In genomic region chr9:50698418-50699409, GRCm38 (mm10) we compare ENCODE assay signal across 8 mouse cellular contexts. TPM values are rescaled to one million over a fixed set of nuclear protein-coding genes. Genes with fewer than 3 reads are reported as not detected.
DNase-seq lines count a peak whose midpoint lies in the region; ATAC-seq lines count a peak whose summit lies in the region.

No protein-coding gene starts in this region.

- DNase-seq in adrenal gland, postnatal 36 days, result peak; percentile 42 to 57
- peak; percentile 53 for DNase-seq in forebrain, embryonic 10.5 days (ENCODE audit: extremely low spot score, low spot score)
- DNase-seq in heart, postnatal 36 days, result peak; percentile 41 to 62
- peak; percentile 59 to 69 for DNase-seq in layer of hippocampus, postnatal 10 days (ENCODE audit: low spot score in 2 of 2)
- no peak for DNase-seq in spleen, postnatal 14 days (ENCODE audit: low spot score in 2 of 2)

- peaks cover 41% of the 10 kb centered on the region for H3K4me1 ChIP-seq in forebrain, embryonic 10.5 days
- H3K4me1 ChIP-seq in lung, embryonic 15.5 days, result peaks cover 24% of the 10 kb centered on the region

- H3K4me2 ChIP-seq in lung, embryonic 15.5 days, result peak overlapping the region; percentile 99

- peak overlapping the region; percentile 74 for H3K27ac ChIP-seq in forebrain, embryonic 10.5 days
- no peak overlapping the region for H3K27ac ChIP-seq in lung, embryonic 15.5 days

- peak; percentile 56 for ATAC-seq in CD4-positive, CD25-positive, alpha-beta regulatory T cell, adult 4 months
- ATAC-seq in lung, embryonic 15.5 days (ENCODE audit: borderline replicate concordance, extremely low read depth, low FRiP score, low TSS enrichment), result peak; percentile 58
- 0 out of 2 replicates have a peak, but pooled peaks have one; percentile 20 for ATAC-seq in neutrophil, adult 5-6 weeks (ENCODE audit: extremely low read depth, insufficient number of reproducible peaks, low FRiP score, poor library complexity, severe bottlenecking)

- peaks cover 42% of the 10 kb centered on the region for H3K36me3 ChIP-seq in forebrain, embryonic 10.5 days (replicated peaks)
- H3K36me3 ChIP-seq in lung, embryonic 15.5 days, result no peaks in the 10 kb centered on the region

- peak overlapping the region; percentile 44 for H3K9ac ChIP-seq in lung, embryonic 15.5 days

- H3K9me3 ChIP-seq in forebrain, embryonic 10.5 days, result no peaks in the 10 kb centered on the region
- H3K9me3 ChIP-seq in lung, embryonic 15.5 days, result no peaks in the 10 kb centered on the region

- peaks cover 46% of the 10 kb centered on the region for H3K27me3 ChIP-seq in forebrain, embryonic 10.5 days (ENCODE audit: poor library complexity, severe bottlenecking)
- H3K27me3 ChIP-seq in lung, embryonic 15.5 days, result peaks cover 36% of the 10 kb centered on the region

- WGBS in forebrain, embryonic 10.5 days, result 1% methylated on average over 66 of the region's 70 CpGs
- under 1% methylated on average over 70 of the region's 70 CpGs for WGBS in lung, embryonic 15.5 days

- intact Hi-C loops in heart, postnatal 36 days (cut with DNase I), result loop anchor here (5.0 kb wide), 2 partner anchors 39 to 309 kb away; partner anchors contain the start of genes Dixdc1 and Sik2

- peak overlapping the region; percentile 66 for H3K4me3 ChIP-seq in forebrain, embryonic 10.5 days
- peak overlapping the region; percentile 49 for H3K4me3 ChIP-seq in lung, embryonic 15.5 days

RNA-seq across cellular contexts. Expression of gene Dlat, which starts 39.1 kb away (rescaled TPM):
- 10 to 100 TPM; 13.4 to 13.6 TPM for polyA plus RNA-seq in CD4-positive, CD25-positive, alpha-beta regulatory T cell, adult 4 months (2017; shearing (Covaris generic))
- total RNA-seq in adrenal gland, postnatal 36 days (2021), result 100 to 1,000 TPM; 161 to 169 TPM
- 54.0 and 59.0 TPM in 2 replicates for polyA plus RNA-seq in forebrain, embryonic 10.5 days (2016; fragmentation: Nextera tagmentation; extraction: Ambion mirVana)
- total RNA-seq in heart, postnatal 36 days (2021), result 100 to 1,000 TPM; 399 to 460 TPM
- 100 to 1,000 TPM; 128 to 140 TPM for total RNA-seq in layer of hippocampus, postnatal 10 days (2021)
- 42.4 and 42.5 TPM in 2 replicates for polyA plus RNA-seq in lung, embryonic 15.5 days (2015; fragmentation: Nextera tagmentation; extraction: Ambion mirVana)
- 16.3 and 16.4 TPM in 2 replicates for total RNA-seq in neutrophil, adult 5-6 weeks (2017)

RNA-seq across cellular contexts. Expression of gene Dixdc1, which starts 40.6 kb away (rescaled TPM):
- polyA plus RNA-seq in CD4-positive, CD25-positive, alpha-beta regulatory T cell, adult 4 months (2017; shearing (Covaris generic)), result under 1 TPM in 1 of 2 experiments, not detected in 1; 0.19 TPM
- total RNA-seq in adrenal gland, postnatal 36 days (2021), result 1 to 10 TPM; 5.6 to 6.2 TPM
- polyA plus RNA-seq in forebrain, embryonic 10.5 days (2016; fragmentation: Nextera tagmentation; extraction: Ambion mirVana), result 22.2 and 23.0 TPM in 2 replicates
- total RNA-seq in heart, postnatal 36 days (2021), result 1 to 10 TPM; 4.2 to 7.4 TPM
- 10 to 100 TPM; 65.0 to 66.6 TPM for total RNA-seq in layer of hippocampus, postnatal 10 days (2021)
- 7.4 and 7.8 TPM in 2 replicates for polyA plus RNA-seq in lung, embryonic 15.5 days (2015; fragmentation: Nextera tagmentation; extraction: Ambion mirVana)
- 0.12 TPM in 1 of 2 replicates, not detected in the other for total RNA-seq in neutrophil, adult 5-6 weeks (2017)

RNA-seq across cellular contexts. Expression of gene 2310030G06Rik, which starts 47.6 kb away (rescaled TPM):
- polyA plus RNA-seq in CD4-positive, CD25-positive, alpha-beta regulatory T cell, adult 4 months (2017; shearing (Covaris generic)), result not detected
- 1 to 10 TPM; 3.5 to 4.6 TPM for total RNA-seq in adrenal gland, postnatal 36 days (2021)
- polyA plus RNA-seq in forebrain, embryonic 10.5 days (2016; fragmentation: Nextera tagmentation; extraction: Ambion mirVana), result 2.1 and 2.5 TPM in 2 replicates
- 1 to 10 TPM; 2.5 to 5.5 TPM for total RNA-seq in heart, postnatal 36 days (2021)
- 1 to 10 TPM; 1.3 to 1.8 TPM for total RNA-seq in layer of hippocampus, postnatal 10 days (2021)
- 13.2 and 16.2 TPM in 2 replicates for polyA plus RNA-seq in lung, embryonic 15.5 days (2015; fragmentation: Nextera tagmentation; extraction: Ambion mirVana)
- not detected in 2 replicates for total RNA-seq in neutrophil, adult 5-6 weeks (2017)

RNA-seq across cellular contexts. Expression of gene Cryab, which starts 52.4 kb away (rescaled TPM):
- polyA plus RNA-seq in CD4-positive, CD25-positive, alpha-beta regulatory T cell, adult 4 months (2017; shearing (Covaris generic)), result not detected
- total RNA-seq in adrenal gland, postnatal 36 days (2021), result 10 to 100 TPM; 21.2 to 46.6 TPM
- polyA plus RNA-seq in forebrain, embryonic 10.5 days (2016; fragmentation: Nextera tagmentation; extraction: Ambion mirVana), result 3.2 and 5.7 TPM in 2 replicates
- 1,000 to 10,000 TPM; 2,657 to 2,874 TPM for total RNA-seq in heart, postnatal 36 days (2021)
- total RNA-seq in layer of hippocampus, postnatal 10 days (2021), result 10 to 100 TPM; 43.1 to 44.7 TPM
- polyA plus RNA-seq in lung, embryonic 15.5 days (2015; fragmentation: Nextera tagmentation; extraction: Ambion mirVana), result 111 and 131 TPM in 2 replicates
- total RNA-seq in neutrophil, adult 5-6 weeks (2017), result not detected in 2 replicates

RNA-seq across cellular contexts. Expression of gene Hspb2, which starts 53.4 kb away (rescaled TPM):
- not detected for polyA plus RNA-seq in CD4-positive, CD25-positive, alpha-beta regulatory T cell, adult 4 months (2017; shearing (Covaris generic))
- total RNA-seq in adrenal gland, postnatal 36 days (2021), result 1 to 10 TPM; 1.5 to 2.2 TPM
- 0.69 and 1.1 TPM in 2 replicates for polyA plus RNA-seq in forebrain, embryonic 10.5 days (2016; fragmentation: Nextera tagmentation; extraction: Ambion mirVana)
- 100 to 1,000 TPM; 132 to 137 TPM for total RNA-seq in heart, postnatal 36 days (2021)
- total RNA-seq in layer of hippocampus, postnatal 10 days (2021), result 1 to 10 TPM in 1 of 2 experiments, under 1 TPM in 1; 0.85 to 1.1 TPM
- polyA plus RNA-seq in lung, embryonic 15.5 days (2015; fragmentation: Nextera tagmentation; extraction: Ambion mirVana), result 14.5 and 16.4 TPM in 2 replicates
- total RNA-seq in neutrophil, adult 5-6 weeks (2017), result not detected in 2 replicates

Comparison
In these comparisons a context has a peak if more than half of its experiments do, and no peak if none do; other contexts are left out.
1. DNase-seq: peak in adrenal gland, postnatal 36 days (2 of 2), forebrain, embryonic 10.5 days (single experiment), heart, postnatal 36 days (2 of 2) and layer of hippocampus, postnatal 10 days (2 of 2); none in spleen, postnatal 14 days (0 of 2).
2. RNA of gene Dixdc1, which starts 40.6 kb away (total RNA-seq): 65.0 to 66.6 TPM in layer of hippocampus, postnatal 10 days; 4.2 to 7.4 TPM in heart, postnatal 36 days, 5.6 to 6.2 TPM in adrenal gland, postnatal 36 days and 0.12 TPM in neutrophil, adult 5-6 weeks; every median in the first group is over 4 times any median in the second.
3. Peak in every context shown above with its lines, with median percentiles within 50 percentile points of each other: ATAC-seq.